Mouse (Mus musculus) C2C12 (cell line): ENCODE measurements around the gene Mki67. TPM values are rescaled to one million over a fixed set of nuclear protein-coding genes. Genes with fewer than 3 reads are reported as not detected.

ENCODE experiments used
- H3K27me3 ChIP-seq: one replicate; pipeline ENCODE4 v1.6.1; 2011; ENCODE audit not compliant: control insufficient read depth, insufficient read depth, insufficient read length
- H3K36me3 ChIP-seq: one replicate; pipeline ENCODE4 v1.6.1; 2011; ENCODE audit not compliant: control insufficient read depth, insufficient read depth
- H3K4me3 ChIP-seq: one replicate; pipeline ENCODE4 v1.5.1; 2011; ENCODE audit warnings: mild to moderate bottlenecking, control low read depth; ENCODE audit not compliant: poor library complexity, insufficient read depth, severe bottlenecking
- H3K79me2 ChIP-seq: one replicate; pipeline ENCODE4 v1.6.1; 2011; ENCODE audit not compliant: control insufficient read depth, insufficient read depth
- H3K79me3 ChIP-seq: one replicate; pipeline ENCODE4 v1.6.1; 2011; ENCODE audit warnings: low read depth, control low read depth
- H3ac ChIP-seq: one replicate; pipeline ENCODE3; 2011; ENCODE audit warnings: low read depth; ENCODE audit not compliant: control insufficient read depth, insufficient read length
- CEBPB ChIP-seq: IDR thresholded peaks from one replicate; pipeline ENCODE4 v1.6.1; 2011; ENCODE audit warnings: low read depth, mild to moderate bottlenecking, control low read depth, moderate library complexity
- CTCF ChIP-seq: IDR thresholded peaks from one replicate; pipeline ENCODE4 v1.5.1; 2011; ENCODE audit not compliant: control insufficient read depth, insufficient read depth, insufficient read length
- FOSL1 ChIP-seq: IDR thresholded peaks from one replicate; pipeline ENCODE4 v1.8.0; 2011; ENCODE audit warnings: mild to moderate bottlenecking, low read length; ENCODE audit not compliant: poor library complexity, insufficient read depth, severe bottlenecking
- MAX ChIP-seq: IDR thresholded peaks from one replicate; pipeline ENCODE4 v1.6.1; 2011; ENCODE audit warnings: mild to moderate bottlenecking, control low read depth
- MYOD1 ChIP-seq: IDR thresholded peaks from one replicate; pipeline ENCODE4 v1.6.1; 2011; ENCODE audit warnings: low read depth; ENCODE audit not compliant: control insufficient read depth, insufficient read length
- MYOG ChIP-seq: IDR thresholded peaks from one replicate; pipeline ENCODE4 v1.6.1; 2011; ENCODE audit not compliant: control insufficient read depth, insufficient read length; ENCODE audit errors: extremely low read depth
- USF1 ChIP-seq: IDR thresholded peaks from one replicate; pipeline ENCODE4 v1.6.1; 2011; ENCODE audit warnings: low read depth, mild to moderate bottlenecking, control low read depth, moderate library complexity
- polyA plus RNA-seq: library from polyadenylated mRNA; unstranded; fragments of >200 nt; fragmentation: generic; extraction: Trizol; gene quantifications from one replicate; pipeline ENCODE4 v1.2.1, GENCODE M21; 2012; ENCODE audit warnings: missing spikeins

The Mki67 gene
- polyA plus RNA-seq, 1 experiment: 18.1 TPM

GRCm38 (mm10) chr7:135715166-135715565, 995 bp downstream of the Mki67 start:
- Histone ChIP-seq H3K36me3 (peaks cover 10% of the 10 kb centered on the region), H3K79me3 (peaks cover 58% of the 10 kb centered on the region), H3ac (peak overlapping the region; percentile 98), H3K4me3 (peak overlapping the region; percentile 89), H3K79me2 (peaks cover 61% of the 10 kb centered on the region), H3K27me3 (no peaks in the 10 kb centered on the region)
- no peak for TF ChIP-seq MAX
- no peak for TF ChIP-seq MYOG
- TF ChIP-seq FOSL1: no peak
- TF ChIP-seq CTCF: no peak
- no peak for TF ChIP-seq USF1
- no peak for TF ChIP-seq CEBPB
- TF ChIP-seq MYOD1: no peak

- H3K4me3 ChIP-seq: no peak overlapping the region
- no peak overlapping the region for H3ac ChIP-seq
- TF ChIP-seq CTCF: no peak
- TF ChIP-seq MYOD1: no peak
- TF ChIP-seq USF1: no peak
- TF ChIP-seq MAX: no peak
- TF ChIP-seq FOSL1: no peak
- TF ChIP-seq CEBPB: no peak
- peaks cover 26% of the 10 kb centered on the region for H3K36me3 ChIP-seq
- H3K79me2 ChIP-seq: peaks cover 79% of the 10 kb centered on the region
- peaks cover 72% of the 10 kb centered on the region for H3K79me3 ChIP-seq
- no peaks in the 10 kb centered on the region for H3K27me3 ChIP-seq
Measured at GRCm38 (mm10) chr7:135713326-135713725, 2.8 kb downstream of the Mki67 start.

- H3K79me3 ChIP-seq: peaks cover 75% of the 10 kb centered on the region
- peaks cover 34% of the 10 kb centered on the region for H3K36me3 ChIP-seq
- peaks cover 87% of the 10 kb centered on the region for H3K79me2 ChIP-seq
- H3K4me3 ChIP-seq: no peak overlapping the region
- TF ChIP-seq MYOD1 (no peak), USF1 (no peak), CTCF (no peak), FOSL1 (no peak), MYOG (no peak), MAX (no peak), CEBPB (no peak)
- no peak overlapping the region for H3ac ChIP-seq
- no peaks in the 10 kb centered on the region for H3K27me3 ChIP-seq
Measured at GRCm38 (mm10) chr7:135712534-135712933, 3.6 kb downstream of the Mki67 start.

GRCm38 (mm10) chr7:135710702-135711101, 5.5 kb downstream of the Mki67 start:
- Histone ChIP-seq H3K79me2 (peaks cover 100% of the 10 kb centered on the region), H3K36me3 (peaks cover 52% of the 10 kb centered on the region), H3K27me3 (no peaks in the 10 kb centered on the region), H3K79me3 (peaks cover 74% of the 10 kb centered on the region), H3K4me3 (no peak overlapping the region), H3ac (no peak overlapping the region)
- TF ChIP-seq MAX (no peak), MYOD1 (no peak), FOSL1 (no peak), CEBPB (no peak), CTCF (no peak), USF1 (no peak)

- H3K79me2 ChIP-seq: peaks cover 70% of the 10 kb centered on the region
- no peak for TF ChIP-seq USF1
- TF ChIP-seq MYOD1: no peak
- TF ChIP-seq FOSL1: no peak
- TF ChIP-seq CTCF: no peak
- TF ChIP-seq MYOG: no peak
- no peak for TF ChIP-seq MAX
- TF ChIP-seq CEBPB: no peak
- no peak overlapping the region for H3ac ChIP-seq
- H3K27me3 ChIP-seq: no peaks in the 10 kb centered on the region
- no peak overlapping the region for H3K4me3 ChIP-seq
- H3K79me3 ChIP-seq: peaks cover 26% of the 10 kb centered on the region
- peaks cover 90% of the 10 kb centered on the region for H3K36me3 ChIP-seq
Measured at GRCm38 (mm10) chr7:135705753-135706152, 10.4 kb downstream of the Mki67 start.

- no peaks in the 10 kb centered on the region for H3K27me3 ChIP-seq
- peaks cover 97% of the 10 kb centered on the region for H3K36me3 ChIP-seq
- no peak overlapping the region for H3K4me3 ChIP-seq
- peaks cover 19% of the 10 kb centered on the region for H3K79me3 ChIP-seq
- peaks cover 63% of the 10 kb centered on the region for H3K79me2 ChIP-seq
- no peak for TF ChIP-seq FOSL1
- no peak for TF ChIP-seq MYOG
- no peak for TF ChIP-seq USF1
- TF ChIP-seq CTCF: no peak
- no peak for TF ChIP-seq CEBPB
- no peak overlapping the region for H3ac ChIP-seq
Measured at GRCm38 (mm10) chr7:135705083-135705482, 11.1 kb downstream of the Mki67 start.
